Mouse (Mus musculus): ENCODE measurements around the gene Pikfyve. TPM values are rescaled to one million over a fixed set of nuclear protein-coding genes. Genes with fewer than 3 reads are reported as not detected.

Pikfyve gene
- total RNA-seq, 2 experiments from 2014 or later, result 48.3 to 51.7 TPM

- TF ChIP-seq CTCF (IDR thresholded peaks at IDR 0.05), result no peak
- DNase-seq (ENCODE audit: extremely low spot score in 1 of 2, low spot score in 2 of 2), result no peak
- Histone ChIP-seq H3K27ac (no peak overlapping the region), H3K4me3 (no peak overlapping the region)
- intact Hi-C loops (cut with DNase I), result no loop called here
Measured at GRCm38 (mm10) chr1:65315022-65315407, 128.5 kb downstream of the Pikfyve start.

Other genes starting within 250 kb of the Pikfyve start
- gene Plekhm3, start 229.9 kb upstream of the Pikfyve start, total RNA-seq (2021), result 10 to 100 TPM; 40.4 to 41.8 TPM
- gene Akr1cl, start 153.9 kb upstream of the Pikfyve start, total RNA-seq (2021), result not detected
- not detected for gene Cryge, start 135.5 kb upstream of the Pikfyve start, total RNA-seq (2021)
- not detected for gene Crygd, start 123.2 kb upstream of the Pikfyve start, total RNA-seq (2021)
- gene Crygc, start 113.0 kb upstream of the Pikfyve start, total RNA-seq (2021), result not detected
- not detected for gene Crygb, start 104.4 kb upstream of the Pikfyve start, total RNA-seq (2021)
- gene Cryga, start 83.3 kb upstream of the Pikfyve start, total RNA-seq (2021), result 1 to 10 TPM in 1 of 2 experiments, under 1 TPM in 1; 0.61 to 1.0 TPM
- under 1 TPM in 1 of 2 experiments, not detected in 1; 0.54 TPM for gene Gm28845, start 67.1 kb upstream of the Pikfyve start, total RNA-seq (2021)
- 1 to 10 TPM; 6.0 to 6.6 TPM for gene D630023F18Rik, start 63.5 kb upstream of the Pikfyve start, total RNA-seq (2021)
- gene Idh1, start 183 bp upstream of the Pikfyve start, total RNA-seq (2021), result 10 to 100 TPM; 34.4 to 40.7 TPM
- gene Pth2r, start 95.4 kb downstream of the Pikfyve start, total RNA-seq (2021), result 1 to 10 TPM; 1.4 to 1.8 TPM

All from left cerebral cortex, adult 2 months (tissue).